Mouse (Mus musculus): ENCODE data around the gene Grik3. TPM values are rescaled to one million over a fixed set of nuclear protein-coding genes. Genes with fewer than 3 reads are reported as not detected.

Gene Grik3
- polyA plus RNA-seq, 1 experiment from 2014 or later, result 0.07 TPM

GRCm38 (mm10) chr4:125640921-125641663, 150.6 kb downstream of the Grik3 start:
- Histone ChIP-seq H3K27ac (ENCODE audit: low read depth, low read length) (no peak overlapping the region), H3K4me2 (replicated peaks; ENCODE audit: low read depth) (no peak overlapping the region), H3K9me3 (ENCODE audit: control insufficient read depth) (no peaks in the 10 kb centered on the region), H3K27me3 (replicated peaks; ENCODE audit: control insufficient read depth, insufficient read depth, low read length) (no peaks in the 10 kb centered on the region), H3K9ac (ENCODE audit: low read depth, low read length) (no peak overlapping the region), H3K4me1 (replicated peaks; ENCODE audit: control insufficient read depth, insufficient read depth, low read length) (peaks cover 9% of the 10 kb centered on the region; the same call in 1 of the 2 replicates), H3K4me3 (ENCODE audit: low read depth, low read length) (no peak overlapping the region), H3K36me3 (ENCODE audit: control insufficient read depth, insufficient read depth) (no peaks in the 10 kb centered on the region)
- WGBS, result 77% methylated on average over 15 of the region's 15 CpGs
- ATAC-seq, result no peak
- no peak for TF ChIP-seq CTCF (IDR thresholded peaks at IDR 0.05; ENCODE audit: low read depth)

GRCm38 (mm10) chr4:125644581-125645568, 154.4 kb downstream of the Grik3 start:
- no peak overlapping the region for H3K9ac ChIP-seq (ENCODE audit: low read depth, low read length)
- H3K36me3 ChIP-seq (ENCODE audit: control insufficient read depth, insufficient read depth), result no peaks in the 10 kb centered on the region
- TF ChIP-seq CTCF (IDR thresholded peaks at IDR 0.05; ENCODE audit: low read depth), result no peak
- no peak overlapping the region for H3K4me2 ChIP-seq (replicated peaks; ENCODE audit: low read depth)
- no peak overlapping the region for H3K4me3 ChIP-seq (ENCODE audit: low read depth, low read length)
- WGBS, result 80% methylated on average over 23 of the region's 23 CpGs
- H3K9me3 ChIP-seq (ENCODE audit: control insufficient read depth), result no peaks in the 10 kb centered on the region
- no peaks in the 10 kb centered on the region for H3K27me3 ChIP-seq (replicated peaks; ENCODE audit: control insufficient read depth, insufficient read depth, low read length)
- H3K27ac ChIP-seq (ENCODE audit: low read depth, low read length), result no peak overlapping the region
- H3K4me1 ChIP-seq (replicated peaks; ENCODE audit: control insufficient read depth, insufficient read depth, low read length), result no peaks in the 10 kb centered on the region
- ATAC-seq, result no peak

GRCm38 (mm10) chr4:125651676-125652246, 161.3 kb downstream of the Grik3 start:
- TF ChIP-seq CTCF (IDR thresholded peaks at IDR 0.05; ENCODE audit: low read depth), result no peak
- Histone ChIP-seq H3K9ac (ENCODE audit: low read depth, low read length) (no peak overlapping the region), H3K4me1 (replicated peaks; ENCODE audit: control insufficient read depth, insufficient read depth, low read length) (no peaks in the 10 kb centered on the region), H3K27me3 (replicated peaks; ENCODE audit: control insufficient read depth, insufficient read depth, low read length) (no peaks in the 10 kb centered on the region), H3K27ac (ENCODE audit: low read depth, low read length) (no peak overlapping the region), H3K4me2 (replicated peaks; ENCODE audit: low read depth) (no peak overlapping the region), H3K9me3 (ENCODE audit: control insufficient read depth) (no peaks in the 10 kb centered on the region), H3K4me3 (ENCODE audit: low read depth, low read length) (no peak overlapping the region), H3K36me3 (ENCODE audit: control insufficient read depth, insufficient read depth) (no peaks in the 10 kb centered on the region)
- ATAC-seq, result no peak
- WGBS, result 47% methylated on average over 24 of the region's 24 CpGs

GRCm38 (mm10) chr4:125656031-125656430, 165.5 kb downstream of the Grik3 start:
- no peak for ATAC-seq
- H3K9ac ChIP-seq (ENCODE audit: low read depth, low read length), result no peak overlapping the region
- no peaks in the 10 kb centered on the region for H3K4me1 ChIP-seq (replicated peaks; ENCODE audit: control insufficient read depth, insufficient read depth, low read length)
- H3K27ac ChIP-seq (ENCODE audit: low read depth, low read length), result no peak overlapping the region
- H3K27me3 ChIP-seq (replicated peaks; ENCODE audit: control insufficient read depth, insufficient read depth, low read length), result no peaks in the 10 kb centered on the region
- WGBS, result 72% methylated on average over 19 of the region's 19 CpGs
- H3K4me3 ChIP-seq (ENCODE audit: low read depth, low read length), result no peak overlapping the region
- no peaks in the 10 kb centered on the region for H3K9me3 ChIP-seq (ENCODE audit: control insufficient read depth)
- no peak for TF ChIP-seq CTCF (IDR thresholded peaks at IDR 0.05; ENCODE audit: low read depth)
- no peak overlapping the region for H3K4me2 ChIP-seq (replicated peaks; ENCODE audit: low read depth)
- H3K36me3 ChIP-seq (ENCODE audit: control insufficient read depth, insufficient read depth), result no peaks in the 10 kb centered on the region

GRCm38 (mm10) chr4:125658376-125658775, 167.9 kb downstream of the Grik3 start:
- H3K27me3 ChIP-seq (replicated peaks; ENCODE audit: control insufficient read depth, insufficient read depth, low read length), result no peaks in the 10 kb centered on the region
- H3K4me1 ChIP-seq (replicated peaks; ENCODE audit: control insufficient read depth, insufficient read depth, low read length), result no peaks in the 10 kb centered on the region
- TF ChIP-seq CTCF (IDR thresholded peaks at IDR 0.05; ENCODE audit: low read depth), result no peak
- H3K27ac ChIP-seq (ENCODE audit: low read depth, low read length), result no peak overlapping the region
- H3K36me3 ChIP-seq (ENCODE audit: control insufficient read depth, insufficient read depth), result no peaks in the 10 kb centered on the region
- WGBS, result 37% methylated on average over 8 of the region's 8 CpGs
- H3K9ac ChIP-seq (ENCODE audit: low read depth, low read length), result no peak overlapping the region
- ATAC-seq, result no peak
- no peak overlapping the region for H3K4me3 ChIP-seq (ENCODE audit: low read depth, low read length)
- H3K4me2 ChIP-seq (replicated peaks; ENCODE audit: low read depth), result no peak overlapping the region
- no peaks in the 10 kb centered on the region for H3K9me3 ChIP-seq (ENCODE audit: control insufficient read depth)

- H3K27me3 ChIP-seq (replicated peaks; ENCODE audit: control insufficient read depth, insufficient read depth, low read length), result no peaks in the 10 kb centered on the region
- no peak for ATAC-seq
Observed at GRCm38 (mm10) chr4:125661982-125662381, 171.5 kb downstream of the Grik3 start.

More at GRCm38 (mm10) chr4:125661982-125662381, 171.5 kb downstream of the Grik3 start:
- WGBS, result 80% methylated on average over 6 of the region's 6 CpGs
- Histone ChIP-seq H3K36me3 (ENCODE audit: control insufficient read depth, insufficient read depth) (no peaks in the 10 kb centered on the region), H3K4me1 (replicated peaks; ENCODE audit: control insufficient read depth, insufficient read depth, low read length) (no peaks in the 10 kb centered on the region), H3K4me3 (ENCODE audit: low read depth, low read length) (no peak overlapping the region), H3K27ac (ENCODE audit: low read depth, low read length) (no peak overlapping the region), H3K9ac (ENCODE audit: low read depth, low read length) (no peak overlapping the region), H3K4me2 (replicated peaks; ENCODE audit: low read depth) (no peak overlapping the region), H3K9me3 (ENCODE audit: control insufficient read depth) (no peaks in the 10 kb centered on the region)
- no peak for TF ChIP-seq CTCF (IDR thresholded peaks at IDR 0.05; ENCODE audit: low read depth)

Measured in intestine, postnatal 0 days (tissue).